Mouse (Mus musculus) kidney, postnatal 14 days (tissue): ENCODE data around the gene Dlx3.

Experiments
- DNase-seq: peaks from one replicate; pipeline ENCODE4 v3.0.0; 2022; ENCODE audit warnings: mixed read lengths

The Dlx3 gene

DNA sequence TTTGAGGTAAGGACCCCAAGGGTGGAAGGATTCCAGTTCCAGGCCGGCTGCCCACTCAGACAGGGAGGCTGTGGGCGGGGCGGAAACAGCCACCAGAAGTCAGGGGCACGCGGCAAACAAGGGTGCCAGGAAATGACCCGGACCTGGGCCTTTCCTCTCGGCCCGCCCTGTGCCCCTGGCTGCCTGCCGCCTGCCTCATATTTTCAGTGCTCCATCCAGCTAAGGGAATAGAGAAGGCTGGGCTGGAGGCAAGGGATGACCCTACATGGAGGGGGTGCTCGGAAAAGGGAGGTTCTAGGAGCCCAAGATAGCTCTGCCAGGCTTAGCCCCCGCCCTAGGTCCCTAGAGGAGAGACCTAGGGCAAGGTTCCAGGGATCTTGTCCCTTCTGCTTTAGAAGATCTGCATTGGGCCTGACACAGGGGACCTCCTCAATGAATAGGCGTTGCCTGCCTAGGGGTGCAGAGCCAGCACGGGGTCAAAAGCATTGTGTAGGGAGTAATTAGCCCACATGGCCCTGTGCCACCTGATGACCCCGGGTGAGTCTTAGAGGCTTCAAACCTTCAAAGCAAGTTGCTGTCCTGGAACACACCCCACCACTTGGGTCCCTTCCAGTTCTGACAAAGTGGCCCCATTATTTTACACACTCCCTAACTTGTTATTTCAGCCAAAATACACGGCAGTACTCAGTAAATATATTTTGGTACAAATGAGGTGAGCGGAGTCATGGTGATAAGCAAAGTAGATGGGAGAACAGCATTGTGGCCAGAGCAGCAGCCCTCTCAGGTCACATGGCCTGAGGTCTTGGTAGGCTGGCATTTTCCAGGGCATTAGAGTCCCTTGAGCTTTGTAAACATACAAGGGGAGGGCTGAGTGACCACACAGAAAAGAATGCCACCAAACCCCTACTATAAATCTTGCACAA lies 30.8 kb upstream of the Dlx3 start:
- peak; percentile 81 for DNase-seq

DNA sequence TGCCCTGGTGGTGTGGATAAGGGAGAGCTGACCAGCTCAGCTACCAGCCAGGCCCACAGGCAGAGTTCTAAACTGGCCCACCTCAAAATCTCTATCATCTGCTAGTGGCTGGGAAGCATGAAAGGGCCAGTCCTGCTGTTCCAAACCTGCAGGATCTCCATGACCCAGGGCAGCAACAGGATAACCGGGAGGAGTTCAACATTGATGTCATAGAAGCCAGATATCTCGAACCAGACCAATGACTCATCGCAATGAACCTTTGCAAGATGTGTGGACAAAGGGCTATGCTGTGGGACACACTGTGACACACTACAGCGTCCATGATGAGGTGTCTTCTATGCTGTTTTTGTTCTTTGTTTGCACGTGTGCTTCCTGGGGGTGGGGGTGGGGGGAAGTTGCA lies 26.8 kb upstream of the Dlx3 start:
- DNase-seq = no peak

DNA sequence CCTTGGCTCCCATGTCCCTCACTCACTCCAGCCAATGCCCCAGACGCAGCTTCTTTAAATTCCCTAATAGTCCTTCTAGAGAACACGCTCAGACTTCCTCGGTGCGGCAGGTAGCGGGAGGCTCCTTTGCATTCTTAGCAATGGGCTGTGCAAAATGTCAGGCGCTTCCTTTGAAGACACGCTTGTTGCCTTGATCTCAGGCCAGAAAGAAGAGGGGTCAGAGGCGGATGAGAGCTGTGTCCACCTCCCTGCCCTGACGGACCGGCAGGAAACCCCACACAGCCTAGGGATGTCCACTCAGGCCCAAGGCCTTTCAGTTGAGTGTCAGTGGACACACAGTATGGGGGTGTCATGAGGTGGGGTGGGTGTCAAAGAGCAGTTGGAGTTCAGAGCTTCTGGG lies 24.3 kb upstream of the Dlx3 start:
- no peak for DNase-seq

DNA sequence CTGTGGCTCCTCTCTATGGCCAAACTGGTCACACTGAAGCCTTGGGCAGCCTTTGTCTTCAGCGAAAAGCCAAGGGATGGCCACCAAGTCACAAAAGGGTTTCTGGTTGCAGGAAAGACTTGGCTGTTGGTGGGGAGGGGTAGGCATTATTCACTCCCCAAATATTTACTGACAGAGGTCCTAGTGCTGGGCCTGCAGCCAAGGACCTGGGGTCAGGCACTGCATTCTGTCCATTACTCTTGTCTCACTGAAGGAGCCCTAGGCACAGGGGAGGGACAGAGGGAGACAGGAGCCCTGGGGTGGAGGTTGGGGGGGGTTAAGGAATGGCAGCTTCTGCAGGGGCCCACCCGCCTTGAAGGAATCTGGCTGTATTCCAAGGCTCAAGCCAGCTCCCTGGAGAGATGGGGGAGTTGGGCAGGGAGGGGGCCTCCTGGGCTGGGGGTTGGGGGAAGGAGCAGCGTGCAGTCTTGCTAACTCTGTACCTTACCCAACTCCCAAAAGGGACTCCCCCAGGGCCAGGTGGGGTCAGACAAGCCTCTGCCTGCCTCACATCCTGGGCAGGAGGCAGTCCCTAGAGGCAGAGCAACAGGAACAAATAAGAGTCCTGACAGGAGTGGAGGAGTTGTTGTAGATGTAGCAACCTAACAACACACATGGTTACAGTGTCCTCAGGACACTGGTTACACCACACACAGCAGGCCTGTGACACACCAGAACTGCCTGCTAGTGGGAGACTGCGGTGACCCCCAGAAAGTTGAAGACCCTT lies 23.1 kb upstream of the Dlx3 start:
- DNase-seq = no peak

DNA sequence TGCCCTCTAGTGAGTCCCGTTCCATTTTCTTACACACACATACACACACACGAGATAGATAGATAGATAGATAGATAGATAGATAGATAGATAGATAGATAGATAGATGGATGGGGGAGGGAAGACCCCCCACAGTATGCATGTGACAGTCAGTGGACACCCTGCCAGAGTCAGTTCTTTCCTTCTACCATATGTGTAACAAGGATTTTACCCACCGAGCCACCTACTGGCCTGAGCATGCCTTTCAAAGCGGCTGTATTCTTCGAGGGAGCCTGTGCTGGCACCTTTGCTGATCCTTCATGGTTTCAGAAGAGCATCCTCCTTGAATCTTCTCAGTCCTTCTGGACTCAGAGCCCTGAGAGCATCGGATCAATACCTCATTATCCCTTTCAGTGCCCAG lies 22.0 kb upstream of the Dlx3 start:
- no peak for DNase-seq

DNA sequence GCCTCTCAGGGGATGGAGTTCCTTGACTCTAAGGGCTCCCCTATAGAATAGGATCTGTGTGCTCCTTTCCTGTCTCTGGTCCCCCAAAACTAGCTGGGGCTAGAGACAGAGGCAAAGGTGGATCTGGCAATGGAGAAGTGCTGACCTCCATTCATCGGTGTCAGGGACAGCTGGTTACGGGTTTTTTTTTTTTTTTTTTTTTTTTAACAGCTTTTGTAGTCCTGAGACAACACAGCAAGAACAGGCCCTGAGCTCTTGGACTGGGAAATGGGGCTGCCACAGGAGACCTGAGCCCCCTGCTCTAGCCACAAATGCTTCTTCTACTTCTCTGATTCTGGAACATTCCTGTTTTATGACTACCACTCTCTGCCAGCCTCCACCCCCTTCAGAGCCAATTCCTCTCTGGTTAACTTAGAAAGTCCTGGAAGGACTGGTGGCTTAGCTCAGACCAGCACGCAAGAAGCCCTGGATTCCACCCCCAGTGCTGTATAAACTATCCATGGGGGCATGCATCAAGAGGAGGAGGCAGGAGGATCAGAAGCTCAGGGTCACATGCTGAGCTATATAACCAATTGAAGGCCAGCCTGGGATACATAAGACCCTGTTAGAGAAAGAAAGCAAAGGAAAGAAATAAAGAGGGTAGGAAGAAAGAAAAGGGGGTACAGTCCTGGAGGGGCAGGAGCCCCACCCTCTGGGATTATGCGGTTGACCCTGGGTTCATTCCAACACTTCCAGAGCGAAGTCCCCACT lies 21.4 kb upstream of the Dlx3 start:
- DNase-seq = no peak

DNA sequence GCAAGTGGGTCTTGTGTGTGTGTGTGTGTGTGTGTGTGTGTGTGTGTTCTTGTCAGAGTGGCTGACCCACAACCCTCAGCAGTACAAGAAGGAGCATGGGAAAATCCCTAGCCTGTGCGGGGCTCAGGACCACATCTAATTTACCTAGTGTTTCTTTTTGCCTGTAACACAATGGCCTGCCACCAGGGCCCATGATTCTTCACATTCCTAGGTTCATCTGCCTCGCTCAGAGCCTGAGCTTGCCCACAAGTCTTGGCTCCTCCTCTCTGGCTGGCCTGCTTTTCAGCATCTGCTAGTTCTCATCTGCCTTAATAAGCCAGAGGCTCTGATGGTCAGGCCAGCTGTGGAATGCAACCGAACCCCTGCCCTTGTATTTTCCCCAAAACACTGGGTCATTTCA lies 19.5 kb upstream of the Dlx3 start:
- DNase-seq = peak; percentile 41

DNA sequence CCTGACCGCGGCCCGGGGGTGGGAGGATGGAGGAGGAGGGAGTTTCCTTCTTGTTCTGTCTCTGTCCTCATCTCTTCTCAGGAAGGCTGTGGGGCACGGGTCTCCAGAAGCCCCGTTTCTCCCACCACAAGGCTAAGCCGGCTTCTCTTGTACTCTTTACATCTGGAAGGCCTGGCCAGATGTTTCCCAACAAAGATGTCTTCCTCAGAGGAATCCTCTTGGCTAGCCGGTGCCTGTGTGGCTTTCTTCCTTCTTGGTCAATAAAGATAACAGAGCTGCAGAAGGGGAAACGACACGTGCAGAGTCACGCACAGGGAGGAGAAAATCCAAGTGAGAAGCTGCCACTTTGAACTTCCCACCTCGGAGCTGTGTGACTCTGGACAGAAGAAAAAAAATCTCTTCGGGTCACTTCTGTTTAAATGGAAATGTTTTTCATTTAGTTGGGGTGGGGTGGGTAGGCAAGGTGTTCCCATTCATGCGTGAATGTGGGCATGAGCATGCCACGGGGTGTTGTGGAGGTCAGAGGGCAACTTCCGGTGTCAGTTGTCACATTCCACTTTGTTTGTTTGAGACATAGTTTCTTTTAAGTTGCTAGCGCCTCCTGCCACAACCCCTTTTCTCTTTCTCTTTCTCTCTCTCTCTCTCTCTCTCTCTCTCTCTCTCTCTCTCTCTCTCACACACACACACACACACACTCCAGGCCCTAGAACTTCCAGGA lies 18.7 kb upstream of the Dlx3 start:
- DNase-seq = no peak

DNA sequence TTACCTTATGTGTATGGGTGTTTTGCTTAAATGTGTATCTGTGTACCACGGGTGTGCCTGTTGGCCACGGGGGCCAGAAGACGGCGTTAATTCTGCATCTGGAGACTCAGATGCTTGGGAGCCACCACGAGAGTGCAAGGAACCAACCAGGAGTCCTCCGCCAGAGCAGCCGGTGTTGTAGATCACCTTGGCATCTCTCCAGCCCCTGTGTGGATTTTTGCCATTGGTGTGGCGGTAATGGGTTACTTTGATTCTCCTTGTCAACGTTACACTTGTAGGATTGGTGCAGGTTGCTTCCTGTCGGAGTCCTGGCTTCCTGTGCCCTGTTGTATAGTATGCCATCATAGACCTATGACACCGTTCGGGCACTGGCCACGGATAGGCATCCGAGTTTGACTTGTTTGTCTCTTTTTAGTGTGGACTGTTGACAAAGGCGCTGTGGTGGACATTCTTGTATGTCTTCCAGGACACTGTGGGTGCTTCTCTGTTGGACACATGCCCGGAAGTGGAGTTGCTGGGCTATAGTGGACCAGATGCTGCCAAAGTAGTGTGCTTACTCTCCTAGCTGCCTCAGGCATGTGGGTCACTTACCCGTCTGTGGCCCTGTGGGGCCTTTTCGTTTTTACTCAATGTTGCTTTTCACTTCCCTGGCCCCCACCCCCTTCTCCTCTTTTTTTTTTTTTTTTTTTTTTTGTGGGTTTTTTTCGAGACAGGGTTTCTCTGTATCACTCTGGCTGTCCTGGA lies 17.6 kb upstream of the Dlx3 start:
- peak; percentile 63 for DNase-seq

DNA sequence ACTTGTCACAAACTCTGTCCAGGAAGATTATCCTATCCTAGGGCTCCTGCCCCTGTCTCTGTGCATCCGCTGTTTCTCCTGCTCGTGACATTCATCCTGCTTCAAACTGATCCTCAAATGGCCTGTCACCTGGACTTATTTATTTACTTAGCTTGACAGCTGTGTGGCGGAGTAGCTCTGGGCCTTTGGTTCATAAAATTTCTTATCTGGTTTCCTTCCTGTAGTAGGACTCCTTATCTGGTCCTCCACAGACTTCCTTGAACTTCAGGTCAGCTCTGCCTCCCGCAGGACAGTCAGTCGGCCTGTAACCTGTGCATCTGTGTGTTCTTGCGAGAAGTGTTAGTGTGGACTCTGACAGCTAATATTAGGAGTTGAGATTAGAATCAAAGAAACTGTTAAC lies 15.7 kb upstream of the Dlx3 start:
- peak; percentile 42 for DNase-seq

DNA sequence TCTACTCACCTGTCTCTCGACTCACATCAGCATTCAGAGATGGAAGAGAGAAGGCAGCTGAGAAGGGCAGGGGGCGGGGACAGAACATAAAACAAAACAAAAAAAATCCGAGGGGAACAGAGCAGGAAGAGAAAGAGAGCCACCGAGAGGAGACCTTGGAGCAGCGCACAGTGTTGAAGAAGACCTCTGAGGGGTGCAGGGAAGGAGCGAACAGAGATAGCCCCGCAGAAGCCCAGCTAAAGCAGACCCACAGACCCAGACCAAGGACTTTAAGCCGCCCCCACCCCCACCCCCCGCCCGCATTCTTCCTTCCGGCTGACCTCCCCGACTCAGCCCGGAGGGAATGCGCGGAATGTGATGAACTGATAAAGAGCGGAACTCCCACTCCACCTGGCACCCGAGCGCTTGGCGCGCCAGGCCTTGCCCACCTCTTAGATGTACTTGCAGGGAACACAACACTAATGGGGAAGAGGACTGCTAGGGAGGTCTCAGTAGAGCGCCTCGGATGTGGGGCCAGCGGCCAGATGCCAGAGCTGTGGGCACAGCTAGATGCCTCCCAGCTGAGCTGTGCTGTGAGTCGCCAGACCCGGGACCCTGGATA lies 14.5 kb upstream of the Dlx3 start:
- peak; percentile 66 for DNase-seq

DNA sequence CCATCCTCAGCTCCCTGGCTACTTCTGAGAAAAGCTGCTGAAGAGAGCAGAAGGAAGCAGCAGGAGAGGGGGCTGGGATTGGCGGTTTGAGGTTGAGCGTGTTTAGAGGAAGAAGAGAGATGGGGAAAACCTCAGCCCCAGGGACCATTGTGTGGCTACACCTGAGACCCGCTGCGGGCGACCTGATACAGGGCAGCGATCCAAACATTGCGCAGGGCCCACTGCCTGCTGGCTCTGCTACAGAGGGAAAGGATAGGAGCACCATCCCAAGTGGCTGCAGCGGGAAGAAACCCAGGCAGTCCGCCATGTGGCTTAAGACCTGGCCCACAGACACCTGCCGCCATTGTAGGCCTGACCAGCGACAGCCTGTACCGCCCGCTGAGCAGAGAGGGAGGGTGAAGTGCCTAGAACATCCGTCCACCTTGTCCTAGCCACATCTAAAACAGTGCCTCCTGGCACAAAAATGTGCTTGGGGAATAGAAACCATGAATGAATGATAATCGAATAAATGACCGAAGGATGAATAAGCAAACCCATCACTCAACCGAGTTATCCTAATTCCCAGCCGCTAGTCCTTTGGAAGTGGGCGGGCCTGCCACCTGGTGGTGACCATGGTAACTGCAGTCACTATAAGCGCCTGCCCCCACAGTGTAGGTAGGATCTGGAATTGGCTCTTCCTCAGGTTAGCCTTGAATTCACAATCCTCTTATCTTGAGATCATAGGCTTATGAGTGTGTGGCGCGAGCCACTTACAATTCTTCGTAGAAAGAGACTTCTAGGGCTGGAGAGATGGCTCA lies 13.3 kb upstream of the Dlx3 start:
- DNase-seq = peak; percentile 87

DNA sequence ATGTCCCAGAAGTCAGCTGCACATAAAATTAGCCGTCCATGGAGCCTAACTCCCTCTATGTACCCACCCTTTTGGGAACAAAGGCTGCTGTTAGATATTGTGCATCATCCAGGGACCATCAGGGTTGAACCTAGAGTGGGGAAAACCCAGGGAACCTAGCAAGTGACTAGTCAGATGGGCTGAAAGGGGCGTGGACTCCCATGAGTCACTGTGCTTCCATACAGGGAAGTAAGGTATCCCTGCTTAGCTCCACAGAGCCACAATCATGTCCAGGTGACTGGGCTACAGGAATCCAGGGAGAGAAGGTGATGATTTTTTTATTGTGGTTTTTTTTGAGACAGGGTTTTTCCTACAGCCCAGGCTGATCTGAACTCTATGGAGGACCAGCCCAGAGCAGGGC lies 10.9 kb upstream of the Dlx3 start:
- DNase-seq = no peak

DNA sequence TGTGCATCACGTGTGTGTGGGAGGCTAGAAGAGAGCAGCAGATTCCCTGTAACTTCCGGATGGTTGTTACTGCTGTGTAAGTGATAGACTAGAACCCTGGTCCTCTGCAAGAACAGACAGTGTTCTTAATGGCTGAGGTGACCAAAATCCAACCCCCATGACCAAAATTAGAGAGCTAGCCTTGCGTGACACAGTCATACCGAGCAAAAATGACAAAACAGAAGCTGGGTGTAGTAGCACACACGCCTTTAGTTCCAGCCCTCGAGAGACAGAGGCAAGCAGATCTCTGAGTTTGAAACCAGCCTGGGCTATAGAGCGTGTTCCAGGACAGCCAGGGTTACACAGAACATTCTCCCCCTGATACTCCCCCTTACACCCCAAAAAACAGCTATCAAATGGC lies 9.8 kb upstream of the Dlx3 start:
- no peak for DNase-seq

DNA sequence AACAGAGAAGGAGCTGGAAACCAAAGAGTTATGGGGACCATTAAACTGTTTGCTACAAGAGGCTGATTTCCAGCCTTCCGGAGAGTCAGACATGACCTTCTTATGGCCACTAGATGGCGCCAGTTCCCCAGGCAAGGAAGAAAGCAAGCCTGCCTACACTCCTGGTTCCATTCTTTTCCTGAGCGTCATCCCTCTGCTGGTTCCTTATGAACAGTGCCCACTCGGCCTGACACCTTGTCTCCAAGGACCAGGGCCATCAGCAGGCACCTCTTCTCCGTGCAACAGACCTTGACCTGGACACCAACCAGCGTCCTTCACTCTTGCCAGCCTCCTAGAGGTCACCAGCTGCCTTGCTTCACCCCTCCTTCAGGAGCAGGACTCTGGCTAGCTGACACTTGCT lies 2.9 kb upstream of the Dlx3 start:
- DNase-seq = peak; percentile 83

DNA sequence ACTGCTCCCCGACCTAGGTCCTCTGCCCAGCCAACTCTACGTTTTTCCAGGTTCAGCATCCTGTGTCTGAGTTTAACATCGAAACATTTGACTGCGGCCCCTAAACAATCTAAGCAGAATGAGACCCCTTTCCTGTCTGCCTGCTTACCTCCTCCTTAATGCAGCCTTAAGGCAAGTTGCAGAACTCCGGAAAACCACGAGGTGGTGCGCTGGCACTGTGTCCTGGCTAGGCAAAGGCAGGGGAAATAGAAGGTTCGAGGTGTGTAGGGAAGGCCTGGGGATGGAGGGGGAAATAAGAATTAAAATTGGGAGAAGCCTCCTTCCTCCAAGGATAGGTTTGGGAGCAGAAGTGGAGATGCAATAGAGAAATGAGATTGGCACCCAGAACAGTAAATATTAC lies 1.4 kb upstream of the Dlx3 start:
- peak; percentile 76 for DNase-seq

DNA sequence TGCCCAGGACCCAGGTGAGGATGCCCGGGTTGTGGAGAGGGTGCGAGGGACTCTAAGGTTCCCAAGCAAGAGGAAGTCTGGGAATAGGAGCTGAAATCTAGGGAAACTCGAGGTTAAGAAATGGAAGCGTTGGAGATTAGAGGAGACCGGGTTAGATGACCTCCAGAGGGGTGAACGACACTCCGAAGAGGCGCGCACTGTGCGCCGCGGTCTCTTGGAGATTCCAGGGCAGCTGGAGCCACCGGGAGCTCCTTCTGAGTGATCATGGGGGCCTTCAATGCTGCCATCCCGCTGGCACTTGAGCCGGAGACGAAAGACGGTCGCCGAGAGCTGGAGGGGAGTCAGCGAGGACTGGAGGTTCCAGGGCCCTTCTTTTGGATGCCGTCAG lies 708 bp downstream of the Dlx3 start:
- no peak for DNase-seq

DNA sequence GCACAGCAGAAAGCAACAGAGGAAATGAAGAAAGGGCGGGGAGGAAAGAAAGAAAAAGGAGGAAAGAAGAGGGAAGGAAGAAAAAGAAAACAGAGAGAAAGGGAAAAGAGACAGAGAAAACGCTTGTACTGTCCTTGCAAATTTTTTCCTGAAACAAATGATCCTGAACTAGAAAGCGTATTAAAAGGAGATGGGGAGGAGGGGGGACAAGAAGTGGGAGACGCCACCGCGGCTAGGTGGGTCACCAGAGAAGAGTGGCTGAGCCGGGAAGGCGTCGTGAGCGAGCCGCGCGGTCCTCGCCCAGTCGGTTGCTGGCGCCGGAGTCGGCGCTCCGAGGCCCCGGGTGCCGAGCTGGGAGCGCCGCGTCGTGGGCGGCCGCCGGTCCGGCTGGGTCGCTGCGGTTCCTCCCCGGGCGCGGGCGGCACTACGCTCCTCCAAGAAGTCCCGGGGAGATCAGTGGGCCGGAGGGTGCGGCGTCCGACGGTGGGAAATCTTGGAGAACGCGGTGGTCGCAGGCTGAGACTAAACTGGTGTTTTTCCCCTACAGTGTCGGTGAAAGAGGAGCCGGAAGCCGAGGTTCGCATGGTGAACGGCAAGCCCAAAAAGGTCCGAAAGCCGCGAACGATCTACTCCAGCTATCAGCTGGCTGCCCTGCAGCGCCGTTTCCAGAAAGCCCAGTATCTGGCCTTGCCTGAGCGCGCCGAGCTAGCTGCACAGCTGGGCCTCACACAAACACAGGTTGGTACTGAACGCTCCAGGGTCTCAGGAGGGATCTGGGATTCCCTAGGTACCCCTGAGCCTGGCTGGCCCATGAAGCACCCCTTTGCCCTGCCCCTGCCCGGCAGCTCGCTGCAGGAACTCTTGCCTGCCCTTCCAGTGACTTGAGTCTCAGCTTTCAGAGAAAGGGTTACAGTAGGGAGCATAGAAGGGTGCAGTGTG lies 1.5 kb downstream of the Dlx3 start:
- DNase-seq = no peak

DNA sequence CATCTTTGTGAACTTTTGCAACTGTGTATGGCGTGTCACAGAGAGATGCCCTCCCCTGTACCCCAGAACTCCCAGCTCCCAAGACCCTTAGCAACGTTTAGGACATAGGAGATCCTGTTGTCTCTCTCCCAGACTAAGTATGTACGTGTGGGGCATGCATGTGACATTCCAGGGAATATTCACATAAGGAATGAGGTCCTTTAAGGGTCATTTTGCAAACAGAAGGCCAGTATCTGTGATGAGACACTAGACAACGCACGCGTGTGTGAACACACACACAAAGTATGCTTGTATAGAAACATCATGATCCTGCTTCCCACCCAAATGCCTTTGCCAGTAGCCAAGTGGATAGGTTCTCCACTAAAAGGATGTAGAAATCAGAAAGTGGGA lies 2.2 kb downstream of the Dlx3 start:
- DNase-seq = no peak
